Comparison of ENCODE assay signal across 29 mouse cellular contexts in the genomic region with DNA sequence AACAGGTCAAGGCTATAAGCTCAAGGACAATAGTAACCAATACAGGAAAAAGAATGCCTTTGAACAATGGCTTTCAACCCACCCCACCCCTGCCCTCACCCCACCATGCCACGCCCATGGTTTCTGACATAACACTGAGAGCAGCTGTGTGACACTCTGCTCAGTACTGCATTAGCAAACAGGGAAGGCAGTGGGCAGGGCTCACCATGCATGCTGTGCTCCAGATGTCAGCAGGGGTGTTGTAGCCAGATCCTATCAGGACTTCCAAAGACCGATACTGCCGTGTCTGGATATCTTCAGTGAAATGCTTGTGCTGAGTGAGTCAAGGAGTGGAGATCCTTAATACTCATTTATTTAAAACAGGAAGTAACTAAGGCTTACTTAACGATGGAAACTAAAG. TPM values are rescaled to one million over a fixed set of nuclear protein-coding genes. Genes with fewer than 3 reads are reported as not detected.
DNase-seq lines count a peak whose midpoint lies in the region; ATAC-seq and TF ChIP-seq lines count a peak whose summit lies in the region.
"Had no signal": no experiment of that assay in that cellular context is flagged by ENCODE, and none has a peak within 500 bp of the region (broad histone marks: within the 10 kb centered on the region; RNA-seq: fewer than 3 reads in every experiment).

No protein-coding gene starts in this region.

- H3K27ac ChIP-seq in testis, adult 2 months (ENCODE audit: control insufficient read depth, insufficient read depth, low read depth, low read length), result peak overlapping the region; percentile 63
- no peak overlapping the region for H3K27ac ChIP-seq in thymus, adult 2 months (ENCODE audit: control insufficient read depth, insufficient read depth, low read length)
- H3K27ac ChIP-seq: embryonic facial prominence, embryonic 12.5 days; forebrain, embryonic 15.5 days; limb, embryonic 12.5 days; neural tube, embryonic 15.5 days; stomach, embryonic 15.5 days had no signal

- no peaks in the 10 kb centered on the region for H3K4me1 ChIP-seq in testis, adult 2 months (ENCODE audit: control insufficient read depth, insufficient read depth, low read length)
- no peaks in the 10 kb centered on the region for H3K4me1 ChIP-seq in thymus, adult 2 months (replicated peaks; ENCODE audit: control insufficient read depth, insufficient read depth, low read length)
- H3K4me1 ChIP-seq: embryonic facial prominence, embryonic 12.5 days; forebrain, embryonic 15.5 days; limb, embryonic 12.5 days; neural tube, embryonic 15.5 days; stomach, embryonic 15.5 days had no signal

- WGBS in thymus, adult 2 months, result 89% methylated on average over 4 of the region's 4 CpGs

- ATAC-seq in cerebellum, adult (ENCODE audit: insufficient number of reproducible peaks, low FRiP score, low TSS enrichment), result no peak
- ATAC-seq in granulocyte monocyte progenitor cell, adult 5-6 weeks (replicated peaks; ENCODE audit: poor library complexity, severe bottlenecking), result 0 out of 2 replicates have a peak, but pooled peaks have one; percentile 17
- ATAC-seq: forebrain, embryonic 15.5 days; lung, postnatal 0 days; midbrain, embryonic 16.5 days had no signal

- no peaks in the 10 kb centered on the region for H3K27me3 ChIP-seq in testis, adult 2 months (ENCODE audit: control insufficient read depth, insufficient read depth, low read length)
- no peaks in the 10 kb centered on the region for H3K27me3 ChIP-seq in thymus, adult 2 months (ENCODE audit: control insufficient read depth, insufficient read depth, low read length)
- H3K27me3 ChIP-seq: embryonic facial prominence, embryonic 12.5 days; forebrain, embryonic 15.5 days; limb, embryonic 12.5 days; neural tube, embryonic 15.5 days; stomach, embryonic 15.5 days had no signal

- peaks cover 7% of the 10 kb centered on the region for H3K36me3 ChIP-seq in testis, adult 2 months (ENCODE audit: control insufficient read depth, insufficient read depth, low read length)
- H3K36me3 ChIP-seq in thymus, adult 2 months (ENCODE audit: control insufficient read depth, insufficient read depth, low read length), result peaks cover 67% of the 10 kb centered on the region

- TF ChIP-seq POLR2A in testis, adult 2 months (IDR thresholded peaks at IDR 0.05; ENCODE audit: control insufficient read depth, low read depth, low read length), result no peak; the same call in 1 of the 2 replicates
- TF ChIP-seq POLR2A in thymus, adult 2 months (IDR thresholded peaks at IDR 0.05; ENCODE audit: control insufficient read depth, extremely low read depth, insufficient read depth, low read length, poor library complexity), result no peak

- peak overlapping the region; percentile 37; the same call in 1 of the 2 replicates for H3K4me3 ChIP-seq in testis, adult 2 months (ENCODE audit: control insufficient read depth, low read depth, low read length)
- H3K4me3 ChIP-seq in thymus, adult 2 months (ENCODE audit: control insufficient read depth, insufficient read depth, low read length), result no peak overlapping the region
- H3K4me3 ChIP-seq: embryonic facial prominence, embryonic 12.5 days; erythroblast, embryonic 14.5 days; forebrain, embryonic 15.5 days; limb, embryonic 12.5 days; neural tube, embryonic 15.5 days; stomach, embryonic 15.5 days had no signal

- TF ChIP-seq CTCF in testis, adult 2 months (IDR thresholded peaks at IDR 0.05; ENCODE audit: control insufficient read depth, insufficient read depth, insufficient replicate concordance, low read depth, low read length), result no peak
- TF ChIP-seq CTCF in thymus, adult 2 months (IDR thresholded peaks at IDR 0.05; ENCODE audit: borderline replicate concordance, control insufficient read depth, extremely low read depth, insufficient read depth, low read length, poor library complexity), result no peak

- peak; percentile 29 to 32 for DNase-seq in cerebellum, postnatal 10 days
- DNase-seq in testis, postnatal 10 days (ENCODE audit: low spot score), result no peak
- DNase-seq in thymus, adult 2 months, result no peak
- no peak for DNase-seq in spleen, postnatal 36 days (ENCODE audit: low spot score in 2 of 2)
- no peak for DNase-seq in retina, postnatal 1 day
- DNase-seq: cerebellum, adult 9-10 months; gastrocnemius, postnatal 25 days; kidney, adult 9 months; kidney, postnatal 4 days; layer of hippocampus, adult 9-11 months; right cerebral cortex, postnatal 14 days; thymus, postnatal 25 days had no signal

RNA-seq across cellular contexts. Expression of gene Lhfpl5, which starts 18.5 kb away (rescaled TPM):
- 0.10 TPM in 1 of 2 replicates, not detected in the other for polyA plus RNA-seq in testis, adult 2 months (2012; rRNA removed)
- total RNA-seq in granulocyte monocyte progenitor cell, adult 5-6 weeks (2014; fragmentation: Nextera tagmentation), result not detected in 2 replicates
- total RNA-seq in granulocyte monocyte progenitor cell, adult 5-6 weeks (2017), result not detected in 2 replicates
- polyA plus RNA-seq in thymus, adult 2 months (2012; rRNA removed), result 0.24 and 0.27 TPM in 2 replicates
- total RNA-seq: gastrocnemius, postnatal 25 days; heart, adult 8-10 months had no signal
- polyA plus RNA-seq: erythroblast, embryonic 14.5 days; spleen, adult 2 months had no signal

RNA-seq across cellular contexts. Expression of gene Srpk1, which starts 28.5 kb away (rescaled TPM):
- 167 and 171 TPM in 2 replicates for polyA plus RNA-seq in testis, adult 2 months (2012; rRNA removed)
- 125 and 178 TPM in 2 replicates for total RNA-seq in granulocyte monocyte progenitor cell, adult 5-6 weeks (2014; fragmentation: Nextera tagmentation)
- 129 and 150 TPM in 2 replicates for total RNA-seq in granulocyte monocyte progenitor cell, adult 5-6 weeks (2017)
- polyA plus RNA-seq in thymus, adult 2 months (2012; rRNA removed), result 61.4 and 63.9 TPM in 2 replicates

RNA-seq across cellular contexts. Expression of gene Clps, which starts 33.4 kb away (rescaled TPM):
- 2.5 and 4.1 TPM in 2 replicates for polyA plus RNA-seq in testis, adult 2 months (2012; rRNA removed)
- not detected in 2 replicates for total RNA-seq in granulocyte monocyte progenitor cell, adult 5-6 weeks (2014; fragmentation: Nextera tagmentation)
- total RNA-seq in granulocyte monocyte progenitor cell, adult 5-6 weeks (2017), result not detected in 2 replicates
- 1.3 and 5.4 TPM in 2 replicates for polyA plus RNA-seq in thymus, adult 2 months (2012; rRNA removed)
- total RNA-seq: gastrocnemius, postnatal 25 days; heart, adult 8-10 months; left cerebral cortex, adult 8-10 months had no signal
- polyA plus RNA-seq: embryonic facial prominence, embryonic 12.5 days; erythroblast, embryonic 14.5 days; forebrain, embryonic 15.5 days; heart, postnatal 0 days; hindbrain, embryonic 11.5 days; limb, embryonic 12.5 days; midbrain, embryonic 16.5 days; neural tube, embryonic 15.5 days had no signal

RNA-seq across cellular contexts. Expression of gene Clpsl2, which starts 44.8 kb away (rescaled TPM):
- not detected in 2 replicates for polyA plus RNA-seq in testis, adult 2 months (2012; rRNA removed)
- total RNA-seq in granulocyte monocyte progenitor cell, adult 5-6 weeks (2014; fragmentation: Nextera tagmentation), result not detected in 2 replicates
- total RNA-seq in granulocyte monocyte progenitor cell, adult 5-6 weeks (2017), result not detected in 2 replicates
- polyA plus RNA-seq in thymus, adult 2 months (2012; rRNA removed), result not detected in 2 replicates
- total RNA-seq: gastrocnemius, postnatal 25 days; heart, adult 8-10 months; left cerebral cortex, adult 8-10 months had no signal
- polyA plus RNA-seq: embryonic facial prominence, embryonic 12.5 days; erythroblast, embryonic 14.5 days; forebrain, embryonic 15.5 days; heart, postnatal 0 days; hindbrain, embryonic 11.5 days; limb, embryonic 12.5 days; liver, embryonic 16.5 days; lung, postnatal 0 days; midbrain, embryonic 16.5 days; neural tube, embryonic 15.5 days; spleen, adult 2 months; stomach, embryonic 15.5 days had no signal

Comparison
In these comparisons a context has a peak if more than half of its experiments do, and no peak if none do; other contexts are left out.
1. DNase-seq: peak in cerebellum, postnatal 10 days (2 of 2); none in testis, postnatal 10 days (single experiment), thymus, adult 2 months (single experiment), spleen, postnatal 36 days (0 of 2) and retina, postnatal 1 day (single experiment).